Mouse (Mus musculus): ENCODE measurements around the gene Epb41.

Gene Epb41

GRCm38 (mm10) chr4:131920595-131921351 is 154.3 kb downstream of the Epb41 start:
- DNase-seq (ENCODE audit: low read depth): no peak

DNA sequence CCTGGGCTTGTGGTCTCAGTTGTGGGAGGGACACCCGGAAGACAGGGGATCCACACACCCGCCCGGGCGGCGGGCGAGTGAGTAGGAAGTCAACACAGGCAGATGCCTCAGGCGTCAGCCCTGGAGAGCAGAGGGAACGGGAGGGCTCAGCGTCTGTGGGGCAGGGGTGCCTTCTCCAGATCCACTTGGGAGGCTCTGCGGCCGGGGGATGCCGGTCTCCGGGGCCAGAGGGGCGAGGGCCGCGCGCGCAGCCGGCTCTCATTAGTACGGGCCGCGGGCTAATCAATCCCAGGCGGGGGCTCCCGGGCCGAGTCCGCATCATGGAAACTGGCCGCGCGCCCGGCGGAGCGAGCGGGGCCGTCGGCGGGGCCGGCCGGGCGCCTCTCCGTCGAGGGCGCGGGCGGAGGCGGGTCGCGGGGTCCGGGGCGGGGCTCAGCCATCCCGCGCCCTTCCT is 155.0 kb downstream of the Epb41 start:
- DNase-seq (ENCODE audit: low read depth): no peak

- DNase-seq (ENCODE audit: low read depth): no peak
Observed at GRCm38 (mm10) chr4:131919506-131920140, 155.5 kb downstream of the Epb41 start.

DNA sequence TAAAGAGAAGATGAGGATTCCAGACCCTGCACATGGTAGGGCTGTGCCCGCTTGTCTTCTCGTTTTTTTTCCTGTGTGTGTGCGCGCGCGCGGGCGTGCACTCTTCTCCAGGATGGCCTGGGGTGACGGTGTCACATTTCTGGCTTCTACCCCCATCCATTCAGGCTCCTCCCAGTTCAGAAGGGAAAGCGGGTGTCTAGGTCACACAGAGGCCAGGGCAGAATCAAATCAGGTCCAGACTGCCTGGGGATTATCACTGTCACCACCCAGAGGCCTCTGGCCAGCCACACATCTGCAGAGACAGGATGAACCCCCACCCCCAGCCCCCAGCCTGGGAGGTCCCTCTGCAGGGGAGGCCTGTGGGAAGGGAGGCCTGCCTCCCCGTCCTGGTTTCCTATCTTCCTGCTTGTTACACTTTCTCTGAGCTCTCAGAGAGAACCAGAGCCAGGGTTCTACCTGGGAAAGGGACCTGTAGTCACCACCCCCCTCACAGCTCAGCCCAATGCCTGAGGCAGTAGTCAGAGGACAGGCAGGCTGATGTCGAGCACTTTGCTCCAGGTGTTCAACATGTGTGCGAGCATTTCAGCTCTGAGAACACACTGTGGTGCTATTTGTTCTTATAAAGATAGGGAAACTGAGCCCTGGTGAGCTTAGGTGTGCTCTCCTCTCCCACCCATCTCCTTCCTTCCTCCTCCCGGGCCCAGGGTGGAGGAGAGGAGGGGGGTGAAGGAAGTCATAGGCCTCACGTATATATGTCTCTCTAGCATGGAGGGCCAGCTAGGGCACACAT is 156.2 kb downstream of the Epb41 start:
- DNase-seq (ENCODE audit: low read depth): no peak

- no peak for DNase-seq (ENCODE audit: low read depth)
Observed at GRCm38 (mm10) chr4:131918026-131918533, 157.0 kb downstream of the Epb41 start.

DNA sequence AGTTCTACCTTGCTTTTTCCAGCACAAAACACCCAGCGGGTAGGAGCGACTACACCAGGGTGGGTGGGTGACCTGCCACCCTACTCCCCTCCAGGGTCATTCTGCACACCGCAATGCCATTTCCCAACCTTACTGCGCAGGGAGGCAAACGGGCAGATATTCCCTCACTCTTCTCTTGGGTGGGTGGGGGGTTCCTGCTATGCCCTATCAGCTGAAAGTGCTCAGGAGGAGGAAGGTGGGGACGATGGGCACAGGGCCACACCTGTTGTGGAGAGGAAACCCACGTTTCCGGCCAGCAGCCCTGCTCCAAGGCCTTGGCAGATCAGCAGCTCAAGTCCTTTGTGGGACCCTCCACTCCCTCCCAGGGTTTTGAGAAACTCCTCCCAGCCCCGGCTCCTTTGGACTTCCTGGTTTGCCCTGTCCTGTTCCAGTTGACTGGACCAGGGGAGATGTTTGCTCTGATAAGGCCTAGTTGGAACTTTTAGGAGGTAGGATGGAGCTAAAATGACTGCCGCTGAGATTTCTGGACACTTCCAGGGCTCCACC is 158.0 kb downstream of the Epb41 start:
- DNase-seq (ENCODE audit: low read depth): no peak

GRCm38 (mm10) chr4:131916425-131916824 is 158.7 kb downstream of the Epb41 start:
- peak; percentile 68 for DNase-seq (ENCODE audit: low read depth)

- DNase-seq (ENCODE audit: low read depth): no peak
Observed at GRCm38 (mm10) chr4:131915821-131916328, 159.2 kb downstream of the Epb41 start.

GRCm38 (mm10) chr4:131914891-131915469 is 160.1 kb downstream of the Epb41 start:
- DNase-seq (ENCODE audit: low read depth): no peak

- DNase-seq (ENCODE audit: low read depth): no peak
Observed at GRCm38 (mm10) chr4:131914046-131914643, 161.0 kb downstream of the Epb41 start.

GRCm38 (mm10) chr4:131913526-131913925 is 161.6 kb downstream of the Epb41 start:
- DNase-seq (ENCODE audit: low read depth): peak; percentile 39

- no peak for DNase-seq (ENCODE audit: low read depth)
Observed at GRCm38 (mm10) chr4:131911521-131911920, 163.6 kb downstream of the Epb41 start.

DNA sequence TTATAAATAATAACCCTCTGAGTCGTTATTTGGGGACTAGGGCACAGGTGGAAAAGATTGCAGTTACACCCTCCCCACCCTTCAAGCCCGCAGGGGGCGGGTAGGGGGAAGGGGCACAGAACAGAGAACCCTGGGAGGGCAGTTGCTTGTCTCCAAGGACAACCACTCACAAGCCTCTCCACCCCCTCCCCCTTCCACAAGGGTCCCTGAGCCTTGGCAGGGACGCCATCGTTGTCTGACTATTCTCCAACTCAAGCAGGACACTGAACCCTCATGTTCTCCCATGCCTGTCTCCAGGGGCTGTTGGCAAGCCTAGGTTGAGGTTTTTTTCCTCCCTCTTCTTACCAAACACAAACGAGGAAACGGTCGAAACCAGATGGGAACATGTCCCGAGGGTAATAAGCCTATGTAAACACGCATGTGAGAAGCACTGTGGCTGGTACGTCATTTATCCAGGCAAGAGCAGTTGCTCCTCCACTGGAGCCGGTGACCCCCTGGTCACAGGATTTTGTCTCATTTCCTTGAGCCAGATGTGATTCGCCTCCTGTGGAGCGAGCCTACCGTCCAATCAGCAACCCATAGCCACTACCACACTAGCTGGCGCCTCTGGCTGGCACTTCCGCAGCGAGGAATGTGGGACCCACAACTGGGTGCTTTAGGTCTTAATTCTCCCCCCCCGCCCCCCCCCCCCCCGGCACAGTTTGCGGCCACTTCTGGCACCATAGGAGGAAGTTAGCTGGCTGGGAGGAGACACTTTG is 164.7 kb downstream of the Epb41 start:
- DNase-seq (ENCODE audit: low read depth): no peak

GRCm38 (mm10) chr4:131907912-131908311 is 167.2 kb downstream of the Epb41 start:
- DNase-seq (ENCODE audit: low read depth): no peak

GRCm38 (mm10) chr4:131906423-131906822 is 168.7 kb downstream of the Epb41 start:
- DNase-seq (ENCODE audit: low read depth): no peak

DNA sequence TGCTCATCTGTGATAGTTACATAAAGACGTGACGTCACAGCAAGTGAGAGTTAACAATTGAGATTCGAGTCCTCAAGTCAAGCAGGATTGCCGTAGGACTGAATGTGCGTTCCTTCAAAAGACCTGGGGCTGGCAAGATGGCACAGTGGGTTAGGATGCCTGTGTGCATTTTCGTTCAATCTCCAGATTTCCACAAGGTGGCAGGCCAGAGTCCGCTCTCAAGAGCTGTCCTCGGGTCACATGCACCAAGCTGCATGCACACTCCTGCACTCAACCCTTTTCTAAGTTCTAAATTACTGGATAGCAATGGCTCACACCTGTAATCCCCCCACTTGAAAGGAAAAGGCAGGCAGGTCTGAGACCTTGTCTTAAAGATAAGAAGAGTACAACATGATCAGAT is 170.6 kb downstream of the Epb41 start:
- peak; percentile 33 for DNase-seq (ENCODE audit: low read depth)

DNA sequence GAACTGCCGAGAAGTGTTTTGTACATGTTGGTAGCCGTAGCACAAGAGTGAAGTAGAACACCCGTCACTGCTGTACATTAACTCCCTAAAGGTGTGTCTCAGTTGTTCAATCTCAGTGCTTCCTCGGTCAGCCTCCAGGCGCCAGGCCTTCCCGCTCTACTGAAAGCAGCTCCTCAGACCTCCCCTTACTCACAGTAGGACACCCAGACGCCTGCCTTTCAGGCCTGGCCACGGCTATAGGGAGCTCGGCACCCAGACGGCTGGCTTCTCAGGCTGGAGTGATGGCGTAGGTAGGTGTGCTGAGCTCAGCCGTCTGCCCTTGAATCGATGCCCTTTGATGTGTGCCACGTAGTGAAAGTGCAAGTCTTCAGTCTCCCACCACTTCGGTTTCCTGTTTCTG is 174.0 kb downstream of the Epb41 start:
- no peak for DNase-seq (ENCODE audit: low read depth)

GRCm38 (mm10) chr4:131899180-131899554 is 176.0 kb downstream of the Epb41 start:
- no peak for DNase-seq (ENCODE audit: low read depth)

DNA sequence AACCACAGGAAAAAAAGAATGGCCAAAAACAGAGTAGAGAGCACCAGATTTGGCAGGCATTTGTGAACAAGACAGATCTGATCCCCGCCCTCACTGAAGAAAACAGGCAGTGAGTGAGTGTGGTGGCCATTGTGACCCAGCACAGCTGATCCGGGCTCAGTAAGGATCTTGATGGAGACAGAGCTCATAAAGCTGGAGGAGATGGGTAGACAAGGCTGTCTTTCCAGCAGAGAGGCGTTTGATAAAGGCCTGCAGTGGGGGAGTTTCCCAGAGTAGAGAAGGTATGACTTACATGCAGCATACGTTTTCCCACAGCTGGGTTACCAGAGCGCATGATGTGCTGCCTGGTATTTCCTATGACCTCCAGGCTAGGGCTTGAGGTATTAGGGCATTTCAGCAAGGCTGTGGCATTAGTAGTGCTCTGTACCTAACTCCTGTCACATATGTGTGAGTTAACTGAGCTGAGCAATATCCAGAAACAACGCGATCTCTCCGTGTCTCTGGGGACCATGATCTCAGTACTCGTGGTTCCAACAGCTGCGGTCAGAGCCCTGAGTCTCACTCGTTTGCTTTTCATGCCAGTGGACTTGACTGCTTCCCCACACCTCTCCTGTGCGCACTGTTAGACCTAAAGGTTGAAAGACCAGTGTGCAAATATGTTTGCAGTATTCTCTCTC is 176.5 kb downstream of the Epb41 start:
- DNase-seq (ENCODE audit: low read depth): no peak

DNA sequence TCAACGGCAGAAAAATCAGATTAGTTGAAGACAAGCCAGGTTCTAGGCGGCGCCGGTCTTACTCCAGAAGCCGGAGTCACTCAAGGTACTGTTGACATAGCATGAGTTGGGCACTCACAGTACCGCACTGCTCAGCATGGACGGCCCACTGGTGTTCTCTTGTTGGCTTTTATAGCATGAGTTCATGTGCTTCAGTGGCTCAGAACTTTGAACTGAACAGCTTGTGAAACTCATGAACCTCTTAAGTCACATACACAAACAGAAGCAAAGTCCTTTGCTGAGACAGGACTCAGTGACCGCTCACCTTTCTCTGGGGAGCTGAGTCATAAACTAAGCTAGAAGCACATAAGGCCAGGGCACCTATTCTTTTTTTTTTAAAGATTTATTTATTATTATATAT is 177.3 kb downstream of the Epb41 start:
- DNase-seq (ENCODE audit: low read depth): no peak
